Mouse (Mus musculus) bone marrow macrophage, adult 2 months (primary cell): ENCODE measurements at regions not wholly inside any gene's neighbourhood (a gene's known extent, or its start where the extent isn't known, plus 50 kb on each side); places are given as distances from the start of the nearest gene placed in this dataset.

Source experiments
- CTCF ChIP-seq: IDR thresholded peaks from 2 replicates; pipeline ENCODE4 v1.5.1; 2012; ENCODE audit warnings: low read depth, mild to moderate bottlenecking, low read length, moderate library complexity
- POLR2A ChIP-seq: IDR thresholded peaks from 2 replicates; pipeline ENCODE4 v1.6.1; 2012; ENCODE audit warnings: mild to moderate bottlenecking, low read depth, low read length, borderline replicate concordance

DNA sequence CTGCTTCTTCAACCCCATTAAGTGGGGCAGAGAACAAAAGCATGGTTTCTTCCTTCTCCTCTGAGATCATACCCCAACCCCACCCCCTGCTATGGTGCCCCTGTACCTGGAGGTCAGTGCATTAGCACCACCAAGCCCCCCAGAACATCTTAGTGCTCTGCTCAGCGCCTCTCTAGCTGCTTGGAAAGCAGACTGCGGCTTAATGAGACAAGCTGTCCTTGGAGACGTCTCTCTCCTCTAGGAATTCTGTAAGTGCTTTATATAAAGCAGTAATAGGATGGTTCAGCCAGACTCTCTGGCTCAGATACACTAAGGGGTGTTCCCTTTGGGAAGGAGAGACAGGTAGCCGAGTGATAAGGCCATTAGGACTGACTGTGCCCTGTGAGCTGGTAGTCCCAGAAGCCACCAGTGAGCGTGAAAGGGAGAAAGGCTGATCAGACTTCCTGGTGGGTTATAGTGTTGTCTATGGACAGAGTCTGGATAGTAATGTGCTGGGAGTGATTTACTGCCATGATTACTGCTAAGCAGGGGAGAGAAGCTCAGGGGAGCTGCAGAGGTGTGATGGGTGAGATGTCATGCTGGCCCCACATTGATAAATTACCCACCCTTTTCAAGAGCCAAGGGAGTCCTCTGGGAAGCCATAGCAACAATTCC lies 343.0 kb upstream of the Slc24a5 start:
- no peak for TF ChIP-seq CTCF
- no peak for TF ChIP-seq POLR2A
